Comparison of ENCODE assay signal across 9 mouse cellular contexts in genomic region chr4:150119640-150120039, GRCm38 (mm10). TPM values are rescaled to one million over a fixed set of nuclear protein-coding genes. Genes with fewer than 3 reads are reported as not detected.
DNase-seq lines count a peak whose midpoint lies in the region; ATAC-seq and TF ChIP-seq lines count a peak whose summit lies in the region.
"Had no signal": no experiment of that assay in that cellular context is flagged by ENCODE, and none has a peak within 500 bp of the region (broad histone marks: within the 10 kb centered on the region; RNA-seq: fewer than 3 reads in every experiment).

No protein-coding gene starts in this region.

- 54% methylated on average over 14 of the region's 14 CpGs for WGBS in hindbrain, embryonic 16.5 days
- 40% methylated on average over 14 of the region's 14 CpGs for WGBS in limb, embryonic 15.5 days

- DNase-seq in cerebellum, postnatal 10 days = peak; percentile 33 to 50
- no peak for DNase-seq in cerebellum, adult 8-10 months
- no peak for DNase-seq in retina, embryonic 14.5 days (ENCODE audit: low spot score)
- no peak for DNase-seq in left cerebral cortex, postnatal 10 days (ENCODE audit: extremely low spot score in 1 of 2, low spot score in 2 of 2)
- no peak for DNase-seq in spleen, postnatal 4 days (ENCODE audit: low spot score in 2 of 2)

- no peak for TF ChIP-seq CTCF in E14TG2a.4 (conservative IDR thresholded peaks at IDR 0.05; ENCODE audit: low read length)

- peaks cover 4% of the 10 kb centered on the region for H3K9me3 ChIP-seq in E14TG2a.4 (ENCODE audit: low read length)
- no peaks in the 10 kb centered on the region for H3K9me3 ChIP-seq in hindbrain, embryonic 16.5 days (ENCODE audit: control insufficient read depth, low read length)
- no peaks in the 10 kb centered on the region for H3K9me3 ChIP-seq in limb, embryonic 15.5 days

- peaks cover 11% of the 10 kb centered on the region for H3K27me3 ChIP-seq in E14TG2a.4 (ENCODE audit: insufficient read depth, low read length)
- no peaks in the 10 kb centered on the region for H3K27me3 ChIP-seq in hindbrain, embryonic 16.5 days (replicated peaks; ENCODE audit: control insufficient read depth, insufficient read depth, low read length)
- H3K27me3 ChIP-seq in limb, embryonic 15.5 days = no peaks in the 10 kb centered on the region

- no peaks in the 10 kb centered on the region for H3K36me3 ChIP-seq in E14TG2a.4 (ENCODE audit: insufficient read depth, low read length)
- no peaks in the 10 kb centered on the region for H3K36me3 ChIP-seq in hindbrain, embryonic 16.5 days (ENCODE audit: control insufficient read depth, insufficient read depth, low read length)
- H3K36me3 ChIP-seq in limb, embryonic 15.5 days = no peaks in the 10 kb centered on the region

- H3K27ac ChIP-seq in hindbrain, embryonic 16.5 days (ENCODE audit: low read depth, low read length) = 0 out of 2 replicates have a peak overlapping the region, but pooled peaks have one; percentile 6
- H3K27ac ChIP-seq in limb, embryonic 15.5 days = no peak overlapping the region

- H3K4me2 ChIP-seq in hindbrain, embryonic 16.5 days (ENCODE audit: low read length) = no peak overlapping the region; the same call in 1 of the 2 replicates
- peak overlapping the region; percentile 31; the same call in 1 of the 2 replicates for H3K4me2 ChIP-seq in limb, embryonic 15.5 days

- peak overlapping the region; percentile 67 for H3K4me3 ChIP-seq in E14TG2a.4 (replicated peaks; ENCODE audit: low read length)
- no peak overlapping the region for H3K4me3 ChIP-seq in hindbrain, embryonic 16.5 days (ENCODE audit: low read length)
- H3K4me3 ChIP-seq in limb, embryonic 15.5 days = no peak overlapping the region

- intact Hi-C loops in left cerebral cortex, postnatal 10 days (cut with DNase I) = no loop called here

- peak; percentile 6; the same call in 1 of the 2 replicates for ATAC-seq in hindbrain, embryonic 16.5 days
- ATAC-seq in limb, embryonic 15.5 days (ENCODE audit: insufficient number of reproducible peaks, low FRiP score, low TSS enrichment, low read depth) = no peak

- H3K9ac ChIP-seq in hindbrain, embryonic 16.5 days (ENCODE audit: low read depth, low read length) = no peak overlapping the region
- no peak overlapping the region for H3K9ac ChIP-seq in limb, embryonic 15.5 days

- H3K4me1 ChIP-seq in E14TG2a.4 (replicated peaks; ENCODE audit: low read depth, low read length) = peaks cover 28% of the 10 kb centered on the region
- H3K4me1 ChIP-seq in hindbrain, embryonic 16.5 days (ENCODE audit: control insufficient read depth, insufficient read depth, low read depth, low read length) = no peaks in the 10 kb centered on the region; the same call in 1 of the 2 replicates
- peaks cover 22% of the 10 kb centered on the region for H3K4me1 ChIP-seq in limb, embryonic 15.5 days

RNA-seq across cellular contexts. Expression of gene Slc2a5, which starts 0.6 kb away (rescaled TPM):
- polyA plus RNA-seq in hindbrain, embryonic 16.5 days (2015; fragmentation: Nextera tagmentation; extraction: Ambion mirVana) = 2.8 and 3.0 TPM in 2 replicates
- 2.0 and 2.3 TPM in 2 replicates for polyA plus RNA-seq in limb, embryonic 15.5 days (2015; fragmentation: Nextera tagmentation; extraction: Ambion mirVana)
- 1 to 10 TPM; 4.4 to 6.2 TPM for total RNA-seq in left cerebral cortex, postnatal 10 days (2021)

RNA-seq across cellular contexts. Expression of gene Slc2a7, which starts 29.1 kb away (rescaled TPM):
- not detected in 2 replicates for polyA plus RNA-seq in hindbrain, embryonic 16.5 days (2015; fragmentation: Nextera tagmentation; extraction: Ambion mirVana)
- not detected in 2 replicates for polyA plus RNA-seq in limb, embryonic 15.5 days (2015; fragmentation: Nextera tagmentation; extraction: Ambion mirVana)
- total RNA-seq in left cerebral cortex, postnatal 10 days (2021) = not detected
- polyA plus RNA-seq: gonadal fat pad, adult 2 months had no signal

RNA-seq across cellular contexts. Expression of gene Gpr157, which starts 32.5 kb away (rescaled TPM):
- polyA plus RNA-seq in hindbrain, embryonic 16.5 days (2015; fragmentation: Nextera tagmentation; extraction: Ambion mirVana) = 0.50 and 0.54 TPM in 2 replicates
- polyA plus RNA-seq in limb, embryonic 15.5 days (2015; fragmentation: Nextera tagmentation; extraction: Ambion mirVana) = 1.4 and 1.7 TPM in 2 replicates
- 1 to 10 TPM in 1 of 2 experiments, under 1 TPM in 1; 0.94 to 1.1 TPM for total RNA-seq in left cerebral cortex, postnatal 10 days (2021)

Comparison
In these comparisons a context has a peak if more than half of its experiments do, and no peak if none do; other contexts are left out.
1. DNase-seq: peak in cerebellum, postnatal 10 days (2 of 2); none in cerebellum, adult 8-10 months (single experiment), retina, embryonic 14.5 days (single experiment), left cerebral cortex, postnatal 10 days (0 of 2) and spleen, postnatal 4 days (0 of 2).